Mouse (Mus musculus): Measurements from ENCODE around the gene Nckap1l. TPM values are rescaled to one million over a fixed set of nuclear protein-coding genes. Genes with fewer than 3 reads are reported as not detected.
A peak's percentile ranks its signal among the peaks of the same experiment; 100 is the strongest.

The Nckap1l gene
- total and polyA plus RNA-seq, 2 experiments: 2.2 to 6.2 TPM

- no peaks in the 10 kb centered on the region for H3K27me3 ChIP-seq (ENCODE audit: control insufficient read depth, insufficient read depth, low read length)
- H3K36me3 ChIP-seq (ENCODE audit: control insufficient read depth, insufficient read depth, low read length): no peaks in the 10 kb centered on the region
- H3K79me2 ChIP-seq (ENCODE audit: control insufficient read depth, insufficient read depth, low read length): no peaks in the 10 kb centered on the region
- no peak overlapping the region for H3K9ac ChIP-seq (ENCODE audit: low read depth, low read length)
- no peak overlapping the region; the same call in 1 of the 2 replicates for H3K27ac ChIP-seq (replicated peaks; ENCODE audit: insufficient read depth, low read depth, low read length)
- peak overlapping the region; percentile 27; the same call in 1 of the 2 replicates for H3K4me3 ChIP-seq (ENCODE audit: insufficient read depth, low read depth, low read length)
- H3K4me1 ChIP-seq (ENCODE audit: control insufficient read depth, insufficient read depth, low read length): no peaks in the 10 kb centered on the region
- DNase-seq (ENCODE audit: extremely low read depth, low read depth, low spot score): no peak
- TF ChIP-seq CTCF (IDR thresholded peaks at IDR 0.05; ENCODE audit: low read depth, low read length): no peak
- TF ChIP-seq POLR2A (IDR thresholded peaks at IDR 0.05; ENCODE audit: extremely low read depth, insufficient read depth, low read length): no peak
- WGBS: 75% methylated on average over 6 of the region's 6 CpGs
These were observed 855 bp downstream of the Nckap1l start for GRCm38 (mm10) chr15:103454449-103454848.

- no peak overlapping the region for H3K9ac ChIP-seq (ENCODE audit: low read depth, low read length)
- no peaks in the 10 kb centered on the region for H3K36me3 ChIP-seq (ENCODE audit: control insufficient read depth, insufficient read depth, low read length)
- TF ChIP-seq CTCF (IDR thresholded peaks at IDR 0.05; ENCODE audit: low read depth, low read length) (no peak), POLR2A (IDR thresholded peaks at IDR 0.05; ENCODE audit: extremely low read depth, insufficient read depth, low read length) (no peak)
- 76% methylated on average over 7 of the region's 7 CpGs for WGBS
- H3K4me3 ChIP-seq (ENCODE audit: insufficient read depth, low read depth, low read length): no peak overlapping the region
- H3K4me1 ChIP-seq (ENCODE audit: control insufficient read depth, insufficient read depth, low read length): no peaks in the 10 kb centered on the region
- no peak overlapping the region for H3K27ac ChIP-seq (replicated peaks; ENCODE audit: insufficient read depth, low read depth, low read length)
- H3K79me2 ChIP-seq (ENCODE audit: control insufficient read depth, insufficient read depth, low read length): no peaks in the 10 kb centered on the region
- peak; percentile 23 for DNase-seq (ENCODE audit: extremely low read depth, low read depth, low spot score)
- H3K27me3 ChIP-seq (ENCODE audit: control insufficient read depth, insufficient read depth, low read length): no peaks in the 10 kb centered on the region
These were observed 9.1 kb downstream of the Nckap1l start for GRCm38 (mm10) chr15:103462539-103463261.

- Histone ChIP-seq H3K27ac (replicated peaks; ENCODE audit: insufficient read depth, low read depth, low read length) (no peak overlapping the region), H3K27me3 (ENCODE audit: control insufficient read depth, insufficient read depth, low read length) (no peaks in the 10 kb centered on the region), H3K4me1 (ENCODE audit: control insufficient read depth, insufficient read depth, low read length) (no peaks in the 10 kb centered on the region), H3K9ac (ENCODE audit: low read depth, low read length) (no peak overlapping the region), H3K79me2 (ENCODE audit: control insufficient read depth, insufficient read depth, low read length) (no peaks in the 10 kb centered on the region), H3K36me3 (ENCODE audit: control insufficient read depth, insufficient read depth, low read length) (no peaks in the 10 kb centered on the region), H3K4me3 (ENCODE audit: insufficient read depth, low read depth, low read length) (no peak overlapping the region)
- WGBS: 78% methylated on average over 7 of the region's 7 CpGs
- no peak for DNase-seq (ENCODE audit: extremely low read depth, low read depth, low spot score)
- no peak for TF ChIP-seq CTCF (IDR thresholded peaks at IDR 0.05; ENCODE audit: low read depth, low read length)
- TF ChIP-seq POLR2A (IDR thresholded peaks at IDR 0.05; ENCODE audit: extremely low read depth, insufficient read depth, low read length): no peak
These were observed 18.0 kb downstream of the Nckap1l start for GRCm38 (mm10) chr15:103471488-103472194.

GRCm38 (mm10) chr15:103472265-103472664, 18.7 kb downstream of the Nckap1l start:
- Histone ChIP-seq H3K36me3 (ENCODE audit: control insufficient read depth, insufficient read depth, low read length) (no peaks in the 10 kb centered on the region), H3K9ac (ENCODE audit: low read depth, low read length) (no peak overlapping the region), H3K79me2 (ENCODE audit: control insufficient read depth, insufficient read depth, low read length) (no peaks in the 10 kb centered on the region), H3K27me3 (ENCODE audit: control insufficient read depth, insufficient read depth, low read length) (no peaks in the 10 kb centered on the region), H3K4me1 (ENCODE audit: control insufficient read depth, insufficient read depth, low read length) (no peaks in the 10 kb centered on the region), H3K4me3 (ENCODE audit: insufficient read depth, low read depth, low read length) (no peak overlapping the region), H3K27ac (replicated peaks; ENCODE audit: insufficient read depth, low read depth, low read length) (no peak overlapping the region)
- no peak for DNase-seq (ENCODE audit: extremely low read depth, low read depth, low spot score)
- WGBS: 79% methylated on average over 3 of the region's 3 CpGs
- TF ChIP-seq CTCF (IDR thresholded peaks at IDR 0.05; ENCODE audit: low read depth, low read length) (no peak), POLR2A (IDR thresholded peaks at IDR 0.05; ENCODE audit: extremely low read depth, insufficient read depth, low read length) (no peak)

- Histone ChIP-seq H3K9ac (ENCODE audit: low read depth, low read length) (no peak overlapping the region), H3K79me2 (ENCODE audit: control insufficient read depth, insufficient read depth, low read length) (no peaks in the 10 kb centered on the region), H3K27ac (replicated peaks; ENCODE audit: insufficient read depth, low read depth, low read length) (no peak overlapping the region), H3K4me3 (ENCODE audit: insufficient read depth, low read depth, low read length) (no peak overlapping the region), H3K36me3 (ENCODE audit: control insufficient read depth, insufficient read depth, low read length) (no peaks in the 10 kb centered on the region), H3K4me1 (ENCODE audit: control insufficient read depth, insufficient read depth, low read length) (no peaks in the 10 kb centered on the region), H3K27me3 (ENCODE audit: control insufficient read depth, insufficient read depth, low read length) (no peaks in the 10 kb centered on the region)
- no peak for DNase-seq (ENCODE audit: extremely low read depth, low read depth, low spot score)
- TF ChIP-seq POLR2A (IDR thresholded peaks at IDR 0.05; ENCODE audit: extremely low read depth, insufficient read depth, low read length) (no peak), CTCF (IDR thresholded peaks at IDR 0.05; ENCODE audit: low read depth, low read length) (no peak)
- WGBS: 85% methylated on average over 7 of the region's 7 CpGs
These were observed 19.6 kb downstream of the Nckap1l start for GRCm38 (mm10) chr15:103473182-103473581.

- TF ChIP-seq POLR2A (IDR thresholded peaks at IDR 0.05; ENCODE audit: extremely low read depth, insufficient read depth, low read length): no peak
- TF ChIP-seq CTCF (IDR thresholded peaks at IDR 0.05; ENCODE audit: low read depth, low read length): no peak
- H3K4me1 ChIP-seq (ENCODE audit: control insufficient read depth, insufficient read depth, low read length): no peaks in the 10 kb centered on the region
- H3K36me3 ChIP-seq (ENCODE audit: control insufficient read depth, insufficient read depth, low read length): no peaks in the 10 kb centered on the region
- no peaks in the 10 kb centered on the region for H3K79me2 ChIP-seq (ENCODE audit: control insufficient read depth, insufficient read depth, low read length)
- 84% methylated on average over 5 of the region's 5 CpGs for WGBS
- no peak overlapping the region for H3K9ac ChIP-seq (ENCODE audit: low read depth, low read length)
- H3K4me3 ChIP-seq (ENCODE audit: insufficient read depth, low read depth, low read length): no peak overlapping the region
- DNase-seq (ENCODE audit: extremely low read depth, low read depth, low spot score): no peak
- H3K27ac ChIP-seq (replicated peaks; ENCODE audit: insufficient read depth, low read depth, low read length): no peak overlapping the region
- no peaks in the 10 kb centered on the region for H3K27me3 ChIP-seq (ENCODE audit: control insufficient read depth, insufficient read depth, low read length)
These were observed 20.2 kb downstream of the Nckap1l start for GRCm38 (mm10) chr15:103473769-103474168.

Data from liver, adult 2 months (tissue).